Mouse (Mus musculus): ENCODE results near the gene Arhgap23. TPM values are rescaled to one million over a fixed set of nuclear protein-coding genes. Genes with fewer than 3 reads are reported as not detected.

Arhgap23 gene
- polyA plus RNA-seq, 1 experiment from 2014 or later = 4.2 TPM

- no peak for ATAC-seq
- H3K9ac ChIP-seq = peak overlapping the region; percentile 23; the same call in 1 of the 2 replicates
Measured at GRCm38 (mm10) chr11:97500720-97501448, 85.6 kb downstream of the Arhgap23 start.

GRCm38 (mm10) chr11:97502383-97502782 is 87.0 kb downstream of the Arhgap23 start:
- no peak overlapping the region for H3K27ac ChIP-seq
- H3K36me3 ChIP-seq = peaks cover under 1% of the 10 kb centered on the region; the same call in 1 of the 2 replicates
- peaks cover 34% of the 10 kb centered on the region for H3K27me3 ChIP-seq (replicated peaks)
- H3K9ac ChIP-seq = no peak overlapping the region
- no peak overlapping the region for H3K4me2 ChIP-seq (replicated peaks)
- peaks cover 18% of the 10 kb centered on the region for H3K4me1 ChIP-seq (replicated peaks)
- H3K4me3 ChIP-seq (replicated peaks) = no peak overlapping the region
- ATAC-seq = peak; percentile 44; the same call in 1 of the 2 replicates
- WGBS = 41% methylated on average over 9 of the region's 9 CpGs
- H3K9me3 ChIP-seq = no peaks in the 10 kb centered on the region

More at GRCm38 (mm10) chr11:97500720-97501448, 85.6 kb downstream of the Arhgap23 start:
- peaks cover 5% of the 10 kb centered on the region; the same call in 1 of the 2 replicates for H3K36me3 ChIP-seq
- WGBS = 35% methylated on average over 51 of the region's 51 CpGs
- no peak overlapping the region for H3K27ac ChIP-seq
- peaks cover 34% of the 10 kb centered on the region for H3K27me3 ChIP-seq (replicated peaks)
- H3K4me3 ChIP-seq (replicated peaks) = peak overlapping the region; percentile 31
- peak overlapping the region; percentile 63 for H3K4me2 ChIP-seq (replicated peaks)
- H3K9me3 ChIP-seq = no peaks in the 10 kb centered on the region
- peaks cover 18% of the 10 kb centered on the region for H3K4me1 ChIP-seq (replicated peaks)

GRCm38 (mm10) chr11:97502846-97503245 is 87.5 kb downstream of the Arhgap23 start:
- Histone ChIP-seq H3K27ac (no peak overlapping the region), H3K4me1 (replicated peaks) (peaks cover 15% of the 10 kb centered on the region), H3K4me2 (replicated peaks) (no peak overlapping the region), H3K9ac (no peak overlapping the region), H3K9me3 (no peaks in the 10 kb centered on the region), H3K4me3 (replicated peaks) (no peak overlapping the region), H3K27me3 (replicated peaks) (peaks cover 34% of the 10 kb centered on the region), H3K36me3 (no peaks in the 10 kb centered on the region; the same call in 1 of the 2 replicates)
- WGBS = 73% methylated on average over 4 of the region's 4 CpGs
- ATAC-seq = no peak

GRCm38 (mm10) chr11:97505784-97506183 is 90.5 kb downstream of the Arhgap23 start:
- Histone ChIP-seq H3K27me3 (replicated peaks) (peaks cover 11% of the 10 kb centered on the region), H3K9me3 (no peaks in the 10 kb centered on the region), H3K36me3 (no peaks in the 10 kb centered on the region; the same call in 1 of the 2 replicates), H3K4me1 (replicated peaks) (peaks cover 8% of the 10 kb centered on the region; the same call in 1 of the 2 replicates), H3K4me2 (replicated peaks) (no peak overlapping the region), H3K9ac (no peak overlapping the region), H3K27ac (no peak overlapping the region), H3K4me3 (replicated peaks) (no peak overlapping the region)
- 74% methylated on average over 4 of the region's 4 CpGs for WGBS
- no peak for ATAC-seq

GRCm38 (mm10) chr11:97506331-97506730 is 91.0 kb downstream of the Arhgap23 start:
- no peak for ATAC-seq
- 0 out of 2 replicates have a peak, but pooled peaks cover 6% of the 10 kb centered on the region for H3K27me3 ChIP-seq (replicated peaks)

GRCm38 (mm10) chr11:97508198-97508597 is 92.9 kb downstream of the Arhgap23 start:
- 0 out of 2 replicates have a peak, but pooled peaks cover 5% of the 10 kb centered on the region for H3K4me1 ChIP-seq (replicated peaks)
- no peak overlapping the region for H3K4me3 ChIP-seq (replicated peaks)
- no peaks in the 10 kb centered on the region for H3K36me3 ChIP-seq
- 0 out of 2 replicates have a peak, but pooled peaks cover 4% of the 10 kb centered on the region for H3K27me3 ChIP-seq (replicated peaks)
- WGBS = 70% methylated on average over 3 of the region's 3 CpGs
- H3K27ac ChIP-seq = no peak overlapping the region
- no peaks in the 10 kb centered on the region for H3K9me3 ChIP-seq
- H3K4me2 ChIP-seq (replicated peaks) = no peak overlapping the region
- no peak for ATAC-seq
- H3K9ac ChIP-seq = no peak overlapping the region

More at GRCm38 (mm10) chr11:97506331-97506730, 91.0 kb downstream of the Arhgap23 start:
- 56% methylated on average over 8 of the region's 8 CpGs for WGBS
- 0 out of 2 replicates have a peak, but pooled peaks cover 7% of the 10 kb centered on the region for H3K4me1 ChIP-seq (replicated peaks)
- H3K9ac ChIP-seq = no peak overlapping the region
- no peak overlapping the region for H3K4me2 ChIP-seq (replicated peaks)
- no peaks in the 10 kb centered on the region; the same call in 1 of the 2 replicates for H3K36me3 ChIP-seq
- H3K27ac ChIP-seq = no peak overlapping the region
- no peak overlapping the region for H3K4me3 ChIP-seq (replicated peaks)
- no peaks in the 10 kb centered on the region for H3K9me3 ChIP-seq

- no peak overlapping the region for H3K27ac ChIP-seq
- H3K4me2 ChIP-seq (replicated peaks) = no peak overlapping the region
- H3K4me3 ChIP-seq (replicated peaks) = no peak overlapping the region
- H3K27me3 ChIP-seq (replicated peaks) = 0 out of 2 replicates have a peak, but pooled peaks cover 4% of the 10 kb centered on the region
- H3K36me3 ChIP-seq = no peaks in the 10 kb centered on the region
- ATAC-seq = no peak
- WGBS = 41% methylated on average over 5 of the region's 5 CpGs
- H3K9me3 ChIP-seq = no peaks in the 10 kb centered on the region
- no peak overlapping the region for H3K9ac ChIP-seq
- H3K4me1 ChIP-seq (replicated peaks) = 0 out of 2 replicates have a peak, but pooled peaks cover 5% of the 10 kb centered on the region
Measured at GRCm38 (mm10) chr11:97509058-97509457, 93.7 kb downstream of the Arhgap23 start.

GRCm38 (mm10) chr11:97509715-97510485 is 94.6 kb downstream of the Arhgap23 start:
- Histone ChIP-seq H3K9me3 (no peaks in the 10 kb centered on the region), H3K4me2 (replicated peaks) (no peak overlapping the region), H3K27me3 (replicated peaks) (0 out of 2 replicates have a peak, but pooled peaks cover 4% of the 10 kb centered on the region), H3K4me3 (replicated peaks) (no peak overlapping the region), H3K4me1 (replicated peaks) (0 out of 2 replicates have a peak, but pooled peaks cover 5% of the 10 kb centered on the region), H3K36me3 (no peaks in the 10 kb centered on the region), H3K27ac (no peak overlapping the region), H3K9ac (no peak overlapping the region)
- 71% methylated on average over 24 of the region's 24 CpGs for WGBS
- ATAC-seq = no peak

- ATAC-seq = peak; percentile 47; the same call in 1 of the 2 replicates
- 0 out of 2 replicates have a peak overlapping the region, but pooled peaks have one; percentile 2 for H3K4me2 ChIP-seq (replicated peaks)
- H3K9me3 ChIP-seq = no peaks in the 10 kb centered on the region
- H3K4me1 ChIP-seq (replicated peaks) = 0 out of 2 replicates have a peak, but pooled peaks cover 5% of the 10 kb centered on the region
- WGBS = 40% methylated on average over 10 of the region's 10 CpGs
- no peaks in the 10 kb centered on the region for H3K36me3 ChIP-seq
- no peaks in the 10 kb centered on the region for H3K27me3 ChIP-seq (replicated peaks)
- H3K9ac ChIP-seq = no peak overlapping the region
- no peak overlapping the region for H3K27ac ChIP-seq
- no peak overlapping the region for H3K4me3 ChIP-seq (replicated peaks)
Measured at GRCm38 (mm10) chr11:97510966-97511660, 95.8 kb downstream of the Arhgap23 start.

GRCm38 (mm10) chr11:97511661-97512369 is 96.5 kb downstream of the Arhgap23 start:
- Histone ChIP-seq H3K4me1 (replicated peaks) (0 out of 2 replicates have a peak, but pooled peaks cover 5% of the 10 kb centered on the region), H3K4me2 (replicated peaks) (0 out of 2 replicates have a peak overlapping the region, but pooled peaks have one; percentile 2), H3K27me3 (replicated peaks) (no peaks in the 10 kb centered on the region), H3K9me3 (no peaks in the 10 kb centered on the region), H3K36me3 (no peaks in the 10 kb centered on the region), H3K9ac (no peak overlapping the region), H3K4me3 (replicated peaks) (no peak overlapping the region), H3K27ac (0 out of 2 replicates have a peak overlapping the region, but pooled peaks have one; percentile 4)
- 49% methylated on average over 13 of the region's 13 CpGs for WGBS
- ATAC-seq = 0 out of 2 replicates have a peak, but pooled peaks have one; percentile 25

- H3K27ac ChIP-seq = no peak overlapping the region
- no peaks in the 10 kb centered on the region for H3K36me3 ChIP-seq
- H3K4me3 ChIP-seq (replicated peaks) = no peak overlapping the region
- H3K4me1 ChIP-seq (replicated peaks) = 0 out of 2 replicates have a peak, but pooled peaks cover 5% of the 10 kb centered on the region
- H3K9ac ChIP-seq = no peak overlapping the region
- no peaks in the 10 kb centered on the region for H3K27me3 ChIP-seq (replicated peaks)
- H3K4me2 ChIP-seq (replicated peaks) = no peak overlapping the region
- no peak for ATAC-seq
- WGBS = 74% methylated on average over 6 of the region's 6 CpGs
- no peaks in the 10 kb centered on the region for H3K9me3 ChIP-seq
Measured at GRCm38 (mm10) chr11:97512511-97512910, 97.2 kb downstream of the Arhgap23 start.
